Mouse (Mus musculus) hindbrain, embryonic 16.5 days (tissue): ENCODE measurements around the gene Ing1. TPM values are rescaled to one million over a fixed set of nuclear protein-coding genes. Genes with fewer than 3 reads are reported as not detected.
A peak's percentile ranks its signal among the peaks of the same experiment; 100 is the strongest.

Source experiments
- ATAC-seq: fragments of 200-750 bp; cut with Nextera tagmentation; 2 replicates; pipeline ENCODE4 v1.8.0; 2017; ENCODE audit warnings: moderate TSS enrichment, moderate library complexity
- H3K27ac ChIP-seq: fragments of 300-500 bp; sonication (generic); 2 replicates; pipeline ENCODE4 v1.5.1; 2014; ENCODE audit warnings: low read depth, mild to moderate bottlenecking, control low read depth, low read length, moderate library complexity
- H3K27me3 ChIP-seq: fragments of 300-500 bp; sonication (generic); replicated peaks from 2 replicates; pipeline ENCODE4 v1.6.1; 2014; ENCODE audit warnings: low read length; ENCODE audit not compliant: control insufficient read depth, insufficient read depth
- H3K36me3 ChIP-seq: fragments of 300-500 bp; sonication (generic); 2 replicates; pipeline ENCODE4 v1.6.1; 2014; ENCODE audit warnings: mild to moderate bottlenecking, low read length, moderate library complexity, mixed read lengths; ENCODE audit not compliant: control insufficient read depth, insufficient read depth
- H3K4me1 ChIP-seq: fragments of 300-500 bp; sonication (generic); 2 replicates; pipeline ENCODE4 v1.6.1; 2014; ENCODE audit warnings: low read depth, low read length; ENCODE audit not compliant: control insufficient read depth, insufficient read depth
- H3K4me2 ChIP-seq: fragments of 300-500 bp; sonication (generic); 2 replicates; pipeline ENCODE4 v1.6.1; 2014; ENCODE audit warnings: mild to moderate bottlenecking, low read length, control low read depth, moderate library complexity
- H3K4me3 ChIP-seq: fragments of 300-500 bp; sonication (generic); 2 replicates; pipeline ENCODE4 v1.5.1; 2014; ENCODE audit warnings: mild to moderate bottlenecking, low read length, control low read depth, moderate library complexity
- H3K9ac ChIP-seq: fragments of 300-500 bp; sonication (generic); 2 replicates; pipeline ENCODE4 v1.6.1; 2014; ENCODE audit warnings: low read depth, mild to moderate bottlenecking, control low read depth, low read length, moderate library complexity
- H3K9me3 ChIP-seq: fragments of 300-500 bp; sonication (generic); 2 replicates; pipeline ENCODE4 v1.6.1; 2014; ENCODE audit warnings: mild to moderate bottlenecking, low read length, moderate library complexity; ENCODE audit not compliant: control insufficient read depth
- WGBS: fragments of 180-500 bp; shearing (Covaris S2); extraction: QIAGEN DNeasy Blood & Tissue Kit; methylation state at CpG from one replicate; pipeline ENCODE4 v1.1.7; 2014; 5-methylcytosine and 5-hydroxymethylcytosine counted together
- polyA plus RNA-seq: library from polyadenylated mRNA; unstranded; fragments of >200 nt; fragmentation: Nextera tagmentation; extraction: Ambion mirVana; gene quantifications from 2 replicates; pipeline ENCODE4 v1.2.1, GENCODE M21; 2015

The Ing1 gene
- polyA plus RNA-seq, result 31.3 and 36.3 TPM in 2 replicates

- no peaks in the 10 kb centered on the region for H3K36me3 ChIP-seq
- H3K9me3 ChIP-seq, result no peaks in the 10 kb centered on the region
- no peaks in the 10 kb centered on the region for H3K27me3 ChIP-seq
- H3K4me2 ChIP-seq, result peak within 1 kb of the TSS; percentile 71
- H3K9ac ChIP-seq, result peak within 1 kb of the TSS; percentile 81
- under 1% methylated on average over 52 of the region's 52 CpGs for WGBS
- peaks cover 25% of the 10 kb centered on the region for H3K4me1 ChIP-seq
- peak within 1 kb of the TSS; percentile 86 for H3K4me3 ChIP-seq
- H3K27ac ChIP-seq, result peak within 1 kb of the TSS; percentile 100
- peak; percentile 80 for ATAC-seq
These were observed at the start of gene Ing1 for GRCm38 (mm10) chr8:11554799-11555719. Ing1 (plus strand) TSS chr8:11555571.

DNA sequence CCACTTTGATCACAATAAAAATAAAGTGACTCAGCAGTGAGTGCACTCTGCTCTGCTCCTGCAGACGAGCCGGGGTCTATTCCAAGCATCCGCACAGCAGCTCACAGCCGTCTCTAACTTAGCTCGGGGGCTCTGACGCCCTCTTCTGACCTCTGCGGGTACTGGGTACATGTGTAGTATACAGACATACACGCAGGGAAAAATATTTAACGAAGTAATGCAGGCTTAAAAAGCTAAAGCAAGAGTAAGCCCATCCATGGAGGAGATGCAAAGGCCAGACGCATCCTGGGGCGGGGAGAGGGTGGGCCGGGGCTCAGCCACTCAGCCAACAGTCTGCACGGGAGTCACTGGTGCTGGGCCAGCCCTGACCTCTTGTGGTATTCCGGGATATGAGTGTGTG, 49.3 kb upstream of the Ing1 start:
- Histone ChIP-seq H3K4me1 (no peaks in the 10 kb centered on the region), H3K9me3 (no peaks in the 10 kb centered on the region), H3K27ac (no peak overlapping the region), H3K4me2 (no peak overlapping the region), H3K27me3 (no peaks in the 10 kb centered on the region), H3K4me3 (no peak overlapping the region), H3K9ac (no peak overlapping the region), H3K36me3 (peaks cover 44% of the 10 kb centered on the region)
- 87% methylated on average over 14 of the region's 14 CpGs for WGBS
- no peak for ATAC-seq

- Histone ChIP-seq H3K27ac (no peak overlapping the region), H3K9me3 (no peaks in the 10 kb centered on the region), H3K4me3 (no peak overlapping the region), H3K36me3 (peaks cover 49% of the 10 kb centered on the region), H3K9ac (no peak overlapping the region), H3K27me3 (no peaks in the 10 kb centered on the region), H3K4me1 (no peaks in the 10 kb centered on the region), H3K4me2 (no peak overlapping the region)
- 73% methylated on average over 6 of the region's 6 CpGs for WGBS
- ATAC-seq, result no peak
These were observed 48.6 kb upstream of the Ing1 start for GRCm38 (mm10) chr8:11506802-11507201.

DNA sequence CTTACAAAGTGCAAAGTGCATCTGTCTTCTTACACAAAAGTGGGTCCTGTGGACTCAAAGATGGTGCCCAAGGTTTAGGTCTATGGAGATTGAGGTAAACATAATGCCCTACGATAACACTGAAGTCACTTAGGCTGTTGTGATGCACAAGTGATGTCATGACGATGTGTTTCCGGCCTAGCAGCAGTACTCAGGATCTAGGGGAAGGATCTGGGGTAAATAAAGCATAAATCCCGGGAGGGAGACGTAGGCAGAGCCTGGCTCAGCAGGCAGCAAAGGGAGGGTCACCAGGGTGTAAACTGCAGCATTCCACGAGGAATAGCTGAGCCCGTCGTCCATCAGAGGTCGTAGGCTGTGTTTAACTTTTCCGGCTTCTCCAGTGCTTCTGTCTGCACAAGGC, 46.5 kb upstream of the Ing1 start:
- ATAC-seq, result no peak
- no peak overlapping the region for H3K9ac ChIP-seq
- WGBS, result 85% methylated on average over 10 of the region's 10 CpGs
- no peak overlapping the region for H3K27ac ChIP-seq
- H3K4me1 ChIP-seq, result no peaks in the 10 kb centered on the region
- H3K4me3 ChIP-seq, result no peak overlapping the region
- no peak overlapping the region for H3K4me2 ChIP-seq
- no peaks in the 10 kb centered on the region for H3K27me3 ChIP-seq
- no peaks in the 10 kb centered on the region for H3K9me3 ChIP-seq
- H3K36me3 ChIP-seq, result peaks cover 63% of the 10 kb centered on the region

GRCm38 (mm10) chr8:11510971-11511370, 44.4 kb upstream of the Ing1 start:
- Histone ChIP-seq H3K27me3 (no peaks in the 10 kb centered on the region), H3K36me3 (peaks cover 53% of the 10 kb centered on the region), H3K27ac (no peak overlapping the region), H3K4me3 (no peak overlapping the region), H3K4me2 (no peak overlapping the region), H3K9me3 (no peaks in the 10 kb centered on the region), H3K9ac (no peak overlapping the region), H3K4me1 (no peaks in the 10 kb centered on the region)
- 81% methylated on average over 5 of the region's 5 CpGs for WGBS
- no peak for ATAC-seq

DNA sequence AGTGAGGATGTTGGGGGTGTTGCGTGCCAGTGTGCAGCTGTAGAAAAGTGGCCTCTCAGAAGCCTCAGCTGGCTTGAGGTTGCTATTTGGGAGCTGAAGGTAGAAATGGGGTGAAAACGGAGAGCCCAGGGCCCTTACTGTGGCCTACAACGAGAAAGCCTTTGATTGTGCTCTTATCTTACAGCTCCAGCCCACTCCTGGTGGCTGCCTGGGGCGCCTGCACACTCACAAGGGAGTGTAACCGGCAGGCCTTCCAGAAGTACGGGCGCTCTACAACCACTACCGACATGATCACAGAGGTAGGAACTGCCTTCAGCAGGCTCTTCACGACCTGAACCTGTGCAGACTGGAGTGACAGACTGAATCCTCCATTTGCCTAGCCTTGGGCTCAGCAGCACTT, 42.7 kb upstream of the Ing1 start:
- no peak overlapping the region for H3K9ac ChIP-seq
- ATAC-seq, result no peak
- no peak overlapping the region for H3K4me3 ChIP-seq
- no peak overlapping the region for H3K4me2 ChIP-seq
- H3K9me3 ChIP-seq, result no peaks in the 10 kb centered on the region
- 92% methylated on average over 9 of the region's 9 CpGs for WGBS
- H3K27ac ChIP-seq, result no peak overlapping the region
- no peaks in the 10 kb centered on the region for H3K27me3 ChIP-seq
- peaks cover 58% of the 10 kb centered on the region for H3K36me3 ChIP-seq
- H3K4me1 ChIP-seq, result no peaks in the 10 kb centered on the region

GRCm38 (mm10) chr8:11513247-11513646, 42.1 kb upstream of the Ing1 start:
- H3K9ac ChIP-seq, result no peak overlapping the region
- H3K27ac ChIP-seq, result no peak overlapping the region
- H3K9me3 ChIP-seq, result no peaks in the 10 kb centered on the region
- no peak for ATAC-seq
- no peak overlapping the region for H3K4me2 ChIP-seq
- H3K36me3 ChIP-seq, result peaks cover 59% of the 10 kb centered on the region
- 94% methylated on average over 5 of the region's 5 CpGs for WGBS
- H3K4me3 ChIP-seq, result no peak overlapping the region
- no peaks in the 10 kb centered on the region for H3K27me3 ChIP-seq
- no peaks in the 10 kb centered on the region for H3K4me1 ChIP-seq

DNA sequence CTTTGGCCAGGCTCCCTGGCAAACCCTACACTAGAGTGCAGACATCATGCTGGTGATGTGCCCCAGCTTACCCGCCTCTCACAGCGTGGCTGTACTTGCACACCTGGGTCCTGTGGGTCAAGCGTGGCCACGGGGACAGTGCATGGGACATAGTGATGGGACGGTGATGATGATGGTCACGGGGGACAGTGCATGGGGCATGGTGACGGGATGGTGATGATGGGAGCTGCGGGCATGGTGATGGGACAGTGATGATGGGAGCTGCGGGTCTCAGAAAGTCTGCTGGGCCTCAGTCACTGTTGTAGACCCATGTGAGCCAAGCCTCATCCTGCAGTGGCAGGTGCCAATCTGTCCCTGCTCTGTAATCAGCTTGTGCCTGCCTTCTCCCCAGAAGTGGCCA, 39.1 kb upstream of the Ing1 start:
- 95% methylated on average over 9 of the region's 9 CpGs for WGBS
- no peak for ATAC-seq

GRCm38 (mm10) chr8:11517366-11518055, 37.9 kb upstream of the Ing1 start:
- no peak overlapping the region for H3K9ac ChIP-seq
- no peak overlapping the region for H3K27ac ChIP-seq
- H3K4me3 ChIP-seq, result no peak overlapping the region
- no peak for ATAC-seq
- H3K4me1 ChIP-seq, result no peaks in the 10 kb centered on the region
- 88% methylated on average over 16 of the region's 16 CpGs for WGBS
- H3K36me3 ChIP-seq, result peaks cover 35% of the 10 kb centered on the region
- no peaks in the 10 kb centered on the region for H3K27me3 ChIP-seq
- no peaks in the 10 kb centered on the region for H3K9me3 ChIP-seq
- H3K4me2 ChIP-seq, result no peak overlapping the region

More for the DNA sequence above, 39.1 kb upstream of the Ing1 start:
- H3K36me3 ChIP-seq, result peaks cover 44% of the 10 kb centered on the region
- H3K27me3 ChIP-seq, result no peaks in the 10 kb centered on the region
- no peak overlapping the region for H3K4me2 ChIP-seq
- H3K4me3 ChIP-seq, result no peak overlapping the region
- no peak overlapping the region for H3K9ac ChIP-seq
- no peaks in the 10 kb centered on the region for H3K4me1 ChIP-seq
- H3K27ac ChIP-seq, result no peak overlapping the region
- no peaks in the 10 kb centered on the region for H3K9me3 ChIP-seq
